Mouse (Mus musculus): ENCODE results near the gene Lhx2. TPM values are rescaled to one million over a fixed set of nuclear protein-coding genes. Genes with fewer than 3 reads are reported as not detected.

Lhx2 gene
- polyA plus RNA-seq, 1 experiment: 0.70 TPM

- 32% methylated on average over 4 of the region's 4 CpGs for WGBS
- Histone ChIP-seq H3K4me1 (ENCODE audit: control insufficient read depth, insufficient read depth, low read length) (no peaks in the 10 kb centered on the region; the same call in 1 of the 2 replicates), H3K27ac (ENCODE audit: control insufficient read depth, insufficient read depth, low read depth, low read length, poor library complexity) (no peak overlapping the region), H3K4me3 (replicated peaks; ENCODE audit: control insufficient read depth, low read depth, low read length) (no peak overlapping the region)
- TF ChIP-seq CTCF (IDR thresholded peaks at IDR 0.05; ENCODE audit: control insufficient read depth, insufficient read depth, low read length): no peak
- no peak for TF ChIP-seq POLR2A (IDR thresholded peaks at IDR 0.05; ENCODE audit: borderline replicate concordance, control insufficient read depth, low read depth, low read length)
These were observed 14.6 kb downstream of the Lhx2 start for GRCm38 (mm10) chr2:38353664-38354063.

GRCm38 (mm10) chr2:38354179-38354716 is 15.2 kb downstream of the Lhx2 start:
- no peaks in the 10 kb centered on the region; the same call in 1 of the 2 replicates for H3K4me1 ChIP-seq (ENCODE audit: control insufficient read depth, insufficient read depth, low read length)
- no peak overlapping the region for H3K27ac ChIP-seq (ENCODE audit: control insufficient read depth, insufficient read depth, low read depth, low read length, poor library complexity)
- H3K4me3 ChIP-seq (replicated peaks; ENCODE audit: control insufficient read depth, low read depth, low read length): no peak overlapping the region
- TF ChIP-seq CTCF (IDR thresholded peaks at IDR 0.05; ENCODE audit: control insufficient read depth, insufficient read depth, low read length) (no peak), POLR2A (IDR thresholded peaks at IDR 0.05; ENCODE audit: borderline replicate concordance, control insufficient read depth, low read depth, low read length) (no peak)
- WGBS: 10% methylated on average over 22 of the region's 22 CpGs

GRCm38 (mm10) chr2:38354717-38355510 is 15.8 kb downstream of the Lhx2 start:
- no peak overlapping the region for H3K27ac ChIP-seq (ENCODE audit: control insufficient read depth, insufficient read depth, low read depth, low read length, poor library complexity)
- H3K4me3 ChIP-seq (replicated peaks; ENCODE audit: control insufficient read depth, low read depth, low read length): no peak overlapping the region
- no peaks in the 10 kb centered on the region; the same call in 1 of the 2 replicates for H3K4me1 ChIP-seq (ENCODE audit: control insufficient read depth, insufficient read depth, low read length)
- WGBS: 4% methylated on average over 34 of the region's 34 CpGs
- TF ChIP-seq CTCF (IDR thresholded peaks at IDR 0.05; ENCODE audit: control insufficient read depth, insufficient read depth, low read length): no peak
- no peak for TF ChIP-seq POLR2A (IDR thresholded peaks at IDR 0.05; ENCODE audit: borderline replicate concordance, control insufficient read depth, low read depth, low read length)

GRCm38 (mm10) chr2:38355731-38356427 is 16.8 kb downstream of the Lhx2 start:
- H3K27ac ChIP-seq (ENCODE audit: control insufficient read depth, insufficient read depth, low read depth, low read length, poor library complexity): no peak overlapping the region
- 3% methylated on average over 19 of the region's 19 CpGs for WGBS
- no peak overlapping the region for H3K4me3 ChIP-seq (replicated peaks; ENCODE audit: control insufficient read depth, low read depth, low read length)
- no peak for TF ChIP-seq CTCF (IDR thresholded peaks at IDR 0.05; ENCODE audit: control insufficient read depth, insufficient read depth, low read length)
- no peak for TF ChIP-seq POLR2A (IDR thresholded peaks at IDR 0.05; ENCODE audit: borderline replicate concordance, control insufficient read depth, low read depth, low read length)
- H3K4me1 ChIP-seq (ENCODE audit: control insufficient read depth, insufficient read depth, low read length): no peaks in the 10 kb centered on the region

- H3K4me3 ChIP-seq (replicated peaks; ENCODE audit: control insufficient read depth, low read depth, low read length): no peak overlapping the region
- TF ChIP-seq CTCF (IDR thresholded peaks at IDR 0.05; ENCODE audit: control insufficient read depth, insufficient read depth, low read length): no peak
- TF ChIP-seq POLR2A (IDR thresholded peaks at IDR 0.05; ENCODE audit: borderline replicate concordance, control insufficient read depth, low read depth, low read length): no peak
- H3K27ac ChIP-seq (ENCODE audit: control insufficient read depth, insufficient read depth, low read depth, low read length, poor library complexity): no peak overlapping the region; the same call in 1 of the 2 replicates
- 4% methylated on average over 53 of the region's 53 CpGs for WGBS
- H3K4me1 ChIP-seq (ENCODE audit: control insufficient read depth, insufficient read depth, low read length): no peaks in the 10 kb centered on the region
These were observed 17.6 kb downstream of the Lhx2 start for GRCm38 (mm10) chr2:38356428-38357260.

GRCm38 (mm10) chr2:38357294-38358246 is 18.5 kb downstream of the Lhx2 start:
- Histone ChIP-seq H3K4me3 (replicated peaks; ENCODE audit: control insufficient read depth, low read depth, low read length) (no peak overlapping the region), H3K27ac (ENCODE audit: control insufficient read depth, insufficient read depth, low read depth, low read length, poor library complexity) (no peak overlapping the region), H3K4me1 (ENCODE audit: control insufficient read depth, insufficient read depth, low read length) (no peaks in the 10 kb centered on the region)
- no peak for TF ChIP-seq CTCF (IDR thresholded peaks at IDR 0.05; ENCODE audit: control insufficient read depth, insufficient read depth, low read length)
- no peak for TF ChIP-seq POLR2A (IDR thresholded peaks at IDR 0.05; ENCODE audit: borderline replicate concordance, control insufficient read depth, low read depth, low read length)
- WGBS: 18% methylated on average over 35 of the region's 35 CpGs

- H3K4me3 ChIP-seq (replicated peaks; ENCODE audit: control insufficient read depth, low read depth, low read length): no peak overlapping the region
- H3K4me1 ChIP-seq (ENCODE audit: control insufficient read depth, insufficient read depth, low read length): no peaks in the 10 kb centered on the region
- 0% methylated on average over 3 of the region's 3 CpGs for WGBS
- no peak for TF ChIP-seq POLR2A (IDR thresholded peaks at IDR 0.05; ENCODE audit: borderline replicate concordance, control insufficient read depth, low read depth, low read length)
- no peak for TF ChIP-seq CTCF (IDR thresholded peaks at IDR 0.05; ENCODE audit: control insufficient read depth, insufficient read depth, low read length)
- no peak overlapping the region for H3K27ac ChIP-seq (ENCODE audit: control insufficient read depth, insufficient read depth, low read depth, low read length, poor library complexity)
These were observed 19.5 kb downstream of the Lhx2 start for GRCm38 (mm10) chr2:38358611-38359010.
